Mouse (Mus musculus): Measurements from ENCODE around the gene Ift20.

- TF ChIP-seq POLR2A (IDR thresholded peaks at IDR 0.05; ENCODE audit: insufficient read length, low read depth) (no peak), POLR2AphosphoS2 (IDR thresholded peaks at IDR 0.05; ENCODE audit: insufficient read length, low read depth) (peak; percentile 20), MAX (IDR thresholded peaks at IDR 0.05; ENCODE audit: low read depth) (no peak), TCF12 (IDR thresholded peaks at IDR 0.05; ENCODE audit: insufficient read depth, poor library complexity, severe bottlenecking) (no peak), E2F4 (IDR thresholded peaks at IDR 0.05; ENCODE audit: insufficient read depth) (no peak)
Measured at GRCm38 (mm10) chr11:78522481-78522997, 13.6 kb upstream of the Ift20 start.

Measured in myocyte (in vitro differentiated cells).